Mouse (Mus musculus) kidney, postnatal 36 days (tissue): Measurements from ENCODE around the gene Tmem200c.

Experiments used
- DNase-seq, 2 experiments: peaks; one replicate each; pipeline ENCODE4 v3.0.0; 2021 to 2022; ENCODE audit warnings: mixed read lengths in 2 of 2

The Tmem200c gene

DNA sequence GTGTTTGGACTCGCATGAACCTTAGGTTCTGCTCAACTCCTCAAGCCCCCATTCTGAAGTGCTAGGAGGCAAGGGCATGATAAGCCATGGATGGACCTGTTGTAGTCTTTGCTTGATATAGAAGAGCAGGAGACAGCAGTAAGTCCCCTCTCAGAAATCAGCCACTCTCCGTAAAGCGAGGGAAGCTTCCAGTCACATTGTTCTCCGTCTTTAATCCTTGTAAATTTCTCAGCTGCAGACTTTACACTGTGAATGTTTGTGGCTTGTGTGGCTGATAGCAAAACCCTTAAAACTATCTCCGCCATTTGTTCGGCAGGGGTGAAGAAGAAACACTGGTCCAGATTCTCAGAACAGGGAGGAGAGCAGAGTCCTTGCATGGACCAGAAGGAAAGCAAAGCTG, at the start of gene Tmem200c:
TSS of gene Tmem200c (plus strand) at position 301 of the 400 bp plus-strand sequence.
- DNase-seq: no peak

DNA sequence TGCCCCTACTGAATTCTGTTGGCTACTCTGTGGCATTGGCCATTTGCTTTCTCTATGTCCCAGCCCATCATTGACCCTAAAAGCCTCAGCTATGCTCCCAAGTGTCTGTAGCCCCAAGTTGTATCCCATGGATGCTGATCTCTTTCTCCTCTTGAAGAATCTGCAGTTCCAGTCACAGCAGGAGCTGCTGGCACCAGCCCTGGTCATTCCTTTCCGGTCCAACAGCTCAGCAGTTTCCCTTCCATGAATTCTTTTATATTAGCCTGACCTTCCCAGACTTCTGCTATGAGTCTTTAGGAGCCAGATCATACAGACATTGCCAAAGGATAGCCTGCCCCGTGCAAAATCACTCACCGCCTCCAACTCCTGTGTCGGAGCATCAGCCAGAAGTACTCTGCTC, 32.7 kb upstream of the Tmem200c start:
- DNase-seq: no peak

DNA sequence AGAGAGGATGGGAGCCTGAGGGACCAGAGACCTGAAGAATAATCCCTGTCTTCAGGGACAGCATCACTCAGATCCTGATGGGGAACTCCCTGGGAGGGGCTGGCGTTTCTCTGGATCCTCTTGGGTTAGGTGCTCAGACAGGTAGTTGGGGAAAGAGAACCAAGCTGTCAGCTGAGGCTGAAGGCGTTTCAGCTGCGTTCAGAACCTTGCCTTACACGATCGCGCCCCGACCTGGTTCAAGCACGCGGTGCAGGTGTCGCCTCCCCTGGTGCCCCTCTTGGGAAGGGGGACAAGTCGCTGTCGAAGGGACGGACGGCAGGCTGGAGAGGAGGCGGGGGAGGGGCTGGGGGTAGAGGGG, 10.2 kb downstream of the Tmem200c start:
- no peak for DNase-seq

DNA sequence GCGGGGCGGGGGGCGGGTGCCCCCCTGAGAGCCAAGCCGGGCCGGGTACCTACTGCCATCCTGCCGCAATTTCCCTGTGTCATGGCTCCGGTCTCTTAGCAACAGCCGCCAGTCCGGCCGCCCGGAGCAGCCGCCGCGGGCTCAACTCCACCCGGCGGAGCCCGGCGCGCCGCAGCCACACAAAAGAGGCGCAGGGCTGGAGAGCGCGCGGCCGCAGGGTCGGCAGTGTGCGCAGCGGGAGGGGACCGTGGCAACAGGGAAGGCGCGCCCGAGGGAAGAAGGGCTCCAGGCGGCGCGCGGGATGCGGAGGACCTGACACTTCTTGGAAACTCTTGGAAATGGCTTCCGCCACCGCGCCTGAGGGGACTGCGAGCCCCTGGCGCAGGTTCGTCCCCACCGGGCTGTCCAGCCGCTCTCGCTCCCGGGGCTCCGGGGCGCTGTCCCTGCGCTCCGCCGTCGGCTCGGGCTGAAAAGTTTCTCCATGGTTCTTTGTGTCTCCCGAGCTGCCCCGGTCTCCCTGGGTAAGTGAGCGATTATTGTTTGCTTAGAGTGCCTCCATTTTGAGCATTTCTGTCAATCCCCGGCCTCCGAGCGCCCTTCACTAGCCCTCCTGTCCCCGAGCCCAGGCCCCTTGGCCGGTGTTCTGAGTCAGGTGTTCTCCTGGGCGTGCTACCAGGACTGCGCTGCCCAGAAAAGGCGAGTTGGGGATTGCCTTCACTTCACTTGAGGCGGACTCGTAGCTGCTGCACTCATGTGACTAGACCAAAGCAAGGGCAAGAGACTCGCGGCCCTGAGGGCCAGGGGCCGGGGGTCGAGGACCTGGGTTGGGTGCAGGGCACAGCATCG, 10.8 kb downstream of the Tmem200c start:
- DNase-seq: peak in 1 of 2 experiments; percentile 29

DNA sequence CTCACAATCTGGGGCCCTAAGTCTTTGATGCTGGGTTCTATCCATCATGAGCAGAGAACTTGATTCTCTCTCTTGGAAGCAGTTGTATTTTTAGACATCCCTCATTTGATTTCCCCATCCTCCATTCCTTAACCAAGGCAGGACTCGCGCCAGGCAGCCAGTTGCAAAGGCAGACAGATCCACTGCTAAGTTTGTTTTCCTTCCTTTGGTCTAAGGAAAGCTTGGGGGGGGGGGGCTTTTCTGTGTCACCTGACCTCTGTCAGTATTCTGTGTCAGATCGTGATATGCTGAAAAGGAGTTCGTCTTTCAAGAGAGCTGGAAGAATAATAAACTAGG, 11.4 kb downstream of the Tmem200c start:
- no peak for DNase-seq

DNA sequence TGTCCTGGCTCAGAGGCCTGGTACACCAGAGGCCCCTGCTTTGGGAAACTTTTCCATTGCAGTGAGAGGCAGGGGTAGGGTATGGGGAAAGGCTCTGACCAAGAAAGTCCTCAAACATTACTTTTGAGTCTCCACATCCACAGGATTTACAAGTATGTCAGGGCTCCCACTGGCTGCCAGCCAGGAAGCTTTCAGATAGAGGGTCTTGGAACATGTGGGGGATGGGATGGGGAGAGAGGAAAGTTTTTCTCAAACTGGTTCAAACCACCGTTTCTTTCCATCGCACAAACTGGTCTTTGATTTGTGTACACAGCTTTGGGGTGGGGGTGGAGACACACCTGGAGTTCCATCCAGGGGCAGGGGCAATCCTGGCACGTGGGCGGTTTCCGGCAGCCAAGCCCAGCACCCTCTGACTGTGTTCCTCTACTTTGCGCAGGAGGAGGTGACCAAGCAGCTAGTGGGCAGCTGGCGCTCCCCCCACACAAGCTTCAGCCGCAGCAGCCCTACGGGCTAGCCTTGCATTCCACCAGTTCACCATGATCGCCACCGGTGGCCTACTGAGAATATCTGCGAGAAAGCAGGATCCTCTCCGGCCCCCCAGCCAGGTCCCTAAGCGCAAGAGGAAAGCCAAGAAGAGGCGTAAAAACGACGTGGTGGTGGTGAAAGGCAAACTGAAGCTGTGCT, 13.6 kb downstream of the Tmem200c start:
- DNase-seq: no peak

DNA sequence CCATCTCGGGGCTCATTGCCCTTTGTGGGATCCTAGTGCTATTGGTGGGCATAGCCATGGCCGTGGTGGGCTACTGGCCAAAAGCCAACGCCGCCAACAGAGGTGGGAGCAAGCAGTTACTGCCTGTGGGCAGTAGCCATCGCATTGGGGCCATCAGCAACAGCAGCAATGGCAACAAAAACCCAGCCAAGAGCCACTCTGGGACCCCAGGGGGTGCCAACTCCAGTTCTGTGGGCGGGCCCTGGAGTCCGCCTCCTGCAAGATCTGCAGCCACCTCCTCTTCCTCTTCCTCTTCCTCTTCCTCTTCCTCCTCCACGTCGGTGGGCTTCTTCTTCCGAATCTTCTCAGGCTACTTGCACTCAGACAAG, 14.1 kb downstream of the Tmem200c start:
- DNase-seq: no peak

DNA sequence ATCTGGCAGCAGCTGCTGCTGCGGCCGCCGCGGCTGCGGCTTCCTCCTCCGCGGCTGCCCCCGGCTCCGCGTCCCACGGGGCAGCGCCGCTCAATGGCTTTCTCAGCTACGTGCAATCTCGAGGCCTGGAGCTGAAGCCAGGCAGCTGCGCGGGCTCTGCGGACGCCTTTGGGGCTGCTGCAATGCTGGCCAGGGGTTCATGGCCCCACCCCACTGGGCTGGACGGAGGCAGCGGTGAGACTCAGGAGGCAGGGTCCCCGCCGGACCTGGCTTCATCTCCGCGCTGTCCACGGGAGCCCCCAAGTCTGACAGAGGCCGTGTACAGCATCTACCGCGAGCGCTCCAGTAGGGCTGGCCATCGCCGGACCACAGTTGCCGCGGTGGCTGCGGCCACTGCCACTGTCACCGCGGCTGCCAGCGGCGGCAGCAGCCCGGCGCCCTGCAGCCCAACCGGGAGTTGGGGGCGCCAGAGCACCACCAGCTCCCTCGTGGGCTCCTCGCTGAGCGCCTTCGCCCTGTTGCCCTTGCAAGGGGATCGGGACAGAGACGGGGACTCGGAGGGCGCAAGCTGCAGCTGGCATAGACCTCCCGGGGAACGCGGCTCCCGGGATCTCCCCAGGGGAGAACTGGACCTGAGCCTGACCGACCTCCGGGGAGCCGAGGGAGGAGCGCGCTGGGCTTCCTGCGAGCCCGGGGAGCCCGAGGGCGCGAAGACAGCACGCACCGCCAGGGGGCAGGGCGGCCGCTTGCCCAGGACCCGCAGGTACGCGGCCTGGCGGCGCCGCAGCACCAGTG, 14.9 kb downstream of the Tmem200c start:
- peak; percentile 46 to 80 for DNase-seq

DNA sequence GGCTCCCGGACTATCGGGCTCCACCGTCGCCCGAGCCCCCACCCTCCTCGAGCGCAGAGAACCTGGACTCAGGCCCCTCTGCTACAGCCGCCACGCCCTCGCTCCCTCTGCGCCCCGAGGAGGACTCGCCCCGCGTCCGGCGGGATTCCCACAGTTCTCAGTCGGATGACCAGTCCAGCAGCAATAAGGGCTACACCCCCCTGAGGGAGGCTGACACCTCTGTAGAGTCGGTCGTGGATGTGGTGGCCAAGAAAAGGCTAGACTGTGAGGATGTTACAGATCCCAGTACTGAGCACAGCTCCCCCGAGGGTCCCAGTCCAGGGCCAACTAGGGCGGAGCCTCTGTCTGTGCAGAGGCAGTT, 15.4 kb downstream of the Tmem200c start:
- no peak for DNase-seq

DNA sequence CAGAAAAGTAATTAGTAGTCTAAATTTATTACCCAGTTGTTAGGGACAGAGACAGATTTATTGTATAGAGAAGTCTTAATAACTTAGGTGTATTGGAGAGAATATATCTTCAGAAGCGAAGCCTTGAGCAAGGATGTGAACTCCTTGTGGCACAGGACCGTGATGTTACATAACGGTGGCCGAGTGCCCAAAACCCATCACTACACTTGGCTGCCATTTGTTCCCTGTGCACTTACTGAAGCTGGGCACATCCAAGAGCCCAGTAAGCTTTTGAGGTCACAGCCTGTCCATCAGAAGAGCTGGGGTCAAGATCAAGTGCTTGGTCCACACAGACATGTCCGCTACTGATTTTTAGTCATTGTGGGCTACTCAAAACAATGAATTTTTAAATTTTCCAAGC, 19.5 kb downstream of the Tmem200c start:
- no peak for DNase-seq

DNA sequence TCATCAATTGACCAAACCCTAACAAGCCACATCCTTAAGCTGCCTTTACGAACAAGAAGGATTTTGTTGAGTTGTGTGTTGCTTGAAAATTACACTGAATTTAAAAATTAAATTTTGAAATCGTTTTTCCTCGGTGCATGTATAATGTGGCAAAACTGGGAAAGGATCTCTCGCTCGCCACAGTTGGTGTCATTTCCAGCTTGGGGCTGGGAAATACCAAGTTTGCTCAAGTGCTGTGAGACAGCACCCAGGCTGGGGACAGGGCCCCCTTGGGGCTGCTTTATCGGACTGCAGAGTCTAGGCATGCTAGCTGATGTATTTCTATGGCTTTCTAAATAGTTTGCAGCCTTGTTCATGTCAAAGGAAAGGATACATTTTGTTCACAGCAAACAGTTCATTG, 22.3 kb downstream of the Tmem200c start:
- DNase-seq: no peak

DNA sequence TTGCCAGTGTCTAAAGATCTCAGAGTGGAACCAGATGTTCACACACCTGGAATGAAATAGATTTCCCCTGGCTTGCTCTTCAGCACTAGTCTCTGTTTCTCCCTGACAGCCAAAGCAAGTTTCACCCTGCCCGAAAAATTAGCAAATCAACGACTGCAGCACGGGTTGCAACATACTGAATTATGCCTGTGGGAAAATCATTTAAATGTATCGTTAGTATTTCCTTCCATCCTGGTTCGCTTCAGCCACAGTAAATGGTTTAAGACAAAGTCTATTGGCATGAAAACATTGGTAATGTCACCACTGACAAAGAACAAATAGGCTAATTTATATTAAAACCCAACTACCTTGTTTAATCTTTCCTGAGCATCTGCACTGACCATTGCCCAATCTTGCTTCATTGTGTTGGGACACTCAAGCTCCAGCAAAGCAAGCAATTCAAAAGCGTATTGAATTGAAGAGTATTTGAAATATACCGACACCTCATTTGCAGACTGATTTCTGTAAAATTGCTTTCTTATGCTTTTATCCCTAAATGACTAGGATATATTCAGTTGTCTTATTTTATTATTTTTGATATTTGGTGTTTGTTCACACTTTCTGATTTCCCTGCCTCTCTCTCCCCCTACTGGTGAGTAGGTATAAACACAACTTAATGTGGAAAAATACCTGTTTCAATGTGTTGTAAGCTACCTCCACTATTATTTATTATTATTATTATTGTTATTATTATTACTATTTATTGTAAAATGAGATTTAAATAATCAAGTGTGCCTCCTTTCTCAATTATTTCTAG, 25.9 kb downstream of the Tmem200c start:
- no peak for DNase-seq

DNA sequence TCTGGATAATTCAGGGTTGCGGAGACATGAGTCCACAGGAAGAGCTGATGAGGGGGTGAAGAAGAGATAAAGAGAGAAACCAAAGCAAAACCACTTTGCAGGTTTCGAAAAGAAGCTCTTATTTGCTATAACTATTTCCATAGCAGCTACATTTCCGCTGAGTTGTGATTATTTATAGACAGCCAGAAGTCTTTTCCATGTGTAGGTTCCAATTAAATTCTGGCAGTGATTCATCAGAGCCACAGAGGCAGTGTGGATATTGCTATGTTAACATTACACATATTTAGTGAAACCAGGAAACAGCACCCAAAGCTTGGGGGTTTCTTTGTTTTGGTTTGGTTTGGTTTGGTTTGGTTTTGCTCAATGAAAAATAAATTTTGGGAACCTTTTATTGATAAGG, 37.8 kb downstream of the Tmem200c start:
- DNase-seq: no peak

DNA sequence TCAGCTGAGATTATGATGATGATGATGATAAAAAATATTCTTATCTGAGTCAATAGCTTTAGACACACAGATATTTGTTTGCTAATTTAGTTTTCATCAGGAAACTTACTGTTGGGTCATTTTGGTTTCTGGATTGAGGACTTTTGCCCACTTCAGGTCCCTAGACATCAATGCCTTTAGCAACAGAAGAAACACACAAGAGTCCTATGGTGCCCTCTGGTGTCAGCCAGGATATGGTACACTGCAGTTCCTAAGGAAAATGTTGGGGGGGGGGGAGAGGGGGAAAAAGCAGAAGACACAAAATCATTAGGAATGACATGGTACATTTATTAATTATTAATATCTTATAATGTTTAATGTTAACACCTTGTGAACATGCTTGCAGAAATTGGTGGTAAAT, 42.0 kb downstream of the Tmem200c start:
- DNase-seq: peak; percentile 2 to 51

DNA sequence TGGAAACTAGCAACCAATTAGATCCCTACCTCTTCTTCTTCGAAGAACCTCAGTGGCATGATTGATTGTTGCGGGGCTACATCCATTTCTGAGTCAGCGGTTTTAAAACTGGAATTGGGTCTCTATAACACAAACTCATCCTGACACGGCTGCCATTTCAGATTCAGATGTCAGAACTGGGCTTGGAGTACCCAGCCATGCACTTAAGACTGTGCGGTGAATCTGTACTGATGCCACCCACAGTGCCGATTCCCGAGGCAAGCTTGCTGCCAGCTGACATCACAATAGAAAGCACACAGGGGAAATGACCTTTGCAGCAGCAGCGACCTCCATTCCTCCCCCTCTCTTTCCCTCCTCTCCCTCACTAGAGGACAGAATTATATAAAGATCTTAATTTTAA, 47.6 kb downstream of the Tmem200c start:
- no peak for DNase-seq

DNA sequence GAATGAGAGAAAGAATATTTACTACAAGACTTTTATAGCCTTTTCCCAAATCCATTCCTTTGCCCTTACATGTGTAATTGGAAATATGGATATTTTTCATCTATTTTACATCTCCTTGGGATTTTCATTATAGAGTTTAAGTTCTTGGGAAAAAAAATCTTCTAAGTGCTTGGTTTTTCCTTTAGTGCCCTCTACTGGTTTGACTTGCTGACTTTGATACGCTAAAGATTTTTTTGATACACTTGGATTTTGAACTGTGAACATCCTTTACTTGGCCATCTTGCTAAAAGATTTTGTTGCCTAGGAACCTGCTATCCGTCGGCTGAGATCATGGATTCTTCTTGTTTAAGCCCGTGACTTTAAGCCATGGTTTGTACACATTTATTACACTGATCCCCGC, 48.8 kb downstream of the Tmem200c start:
- DNase-seq: no peak

DNA sequence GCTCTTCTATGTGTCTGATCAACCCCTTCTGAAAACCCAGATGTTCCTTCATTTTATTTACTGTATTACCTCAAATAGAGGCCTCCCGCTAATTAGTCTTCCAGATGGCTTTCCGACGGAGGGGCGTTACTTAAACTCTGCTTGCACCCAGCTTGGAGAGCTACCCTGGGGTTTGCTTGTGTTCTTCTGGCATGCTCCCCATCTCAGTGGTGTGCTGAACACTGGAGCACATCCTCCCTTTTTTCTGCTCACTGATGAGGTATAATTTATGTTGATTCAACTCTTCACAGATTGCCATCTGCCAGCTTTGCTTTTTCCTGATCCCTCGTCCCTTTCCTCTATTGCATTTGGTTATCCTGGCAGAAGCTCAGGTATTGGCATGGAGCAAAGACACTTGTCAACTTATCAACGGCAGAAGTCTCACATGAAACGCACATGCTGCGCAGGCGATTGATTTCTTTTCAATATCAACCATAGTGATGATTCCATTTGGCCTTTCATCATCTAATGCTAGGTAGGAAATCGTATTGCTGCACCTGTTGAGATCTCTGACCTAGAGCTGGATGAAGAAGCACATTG, 49.6 kb downstream of the Tmem200c start:
- no peak for DNase-seq

DNA sequence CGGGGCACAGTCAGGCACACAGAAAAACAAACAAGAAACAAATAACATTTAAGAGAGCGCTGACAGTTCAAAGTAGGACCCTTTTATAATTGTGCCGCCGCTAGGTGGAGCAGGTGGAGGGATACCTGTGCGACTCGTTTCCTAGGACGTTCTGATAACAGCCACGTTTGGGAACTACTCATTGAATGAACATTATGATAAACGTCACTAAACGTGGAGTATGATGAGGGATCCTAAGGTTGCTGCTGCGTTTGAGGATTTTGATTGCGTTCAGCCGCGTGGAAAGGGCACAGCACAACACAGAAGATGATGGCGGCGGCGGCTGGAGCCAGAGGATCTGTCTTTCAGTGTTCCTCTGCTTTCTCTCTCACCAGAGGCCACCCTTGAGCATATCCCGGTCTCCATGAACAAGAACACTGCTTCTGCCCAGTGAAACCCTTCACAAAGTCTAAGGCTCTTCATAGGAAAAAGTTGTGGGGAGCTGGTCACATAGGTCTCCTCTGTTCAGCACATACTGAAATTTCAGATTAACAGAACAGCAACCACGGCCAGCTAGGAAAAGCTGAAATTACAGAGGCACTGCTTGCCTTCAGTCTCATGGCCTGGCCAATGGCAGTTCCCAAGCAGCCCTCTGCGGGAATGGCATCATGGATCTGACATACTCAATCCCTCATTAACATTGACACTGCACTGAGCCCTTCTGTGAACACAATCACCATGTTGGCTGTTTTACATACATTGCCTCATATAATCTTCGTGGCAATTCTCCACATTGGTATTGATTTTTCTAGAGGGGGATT, 55.5 kb downstream of the Tmem200c start:
- DNase-seq: peak; percentile 47 to 84

DNA sequence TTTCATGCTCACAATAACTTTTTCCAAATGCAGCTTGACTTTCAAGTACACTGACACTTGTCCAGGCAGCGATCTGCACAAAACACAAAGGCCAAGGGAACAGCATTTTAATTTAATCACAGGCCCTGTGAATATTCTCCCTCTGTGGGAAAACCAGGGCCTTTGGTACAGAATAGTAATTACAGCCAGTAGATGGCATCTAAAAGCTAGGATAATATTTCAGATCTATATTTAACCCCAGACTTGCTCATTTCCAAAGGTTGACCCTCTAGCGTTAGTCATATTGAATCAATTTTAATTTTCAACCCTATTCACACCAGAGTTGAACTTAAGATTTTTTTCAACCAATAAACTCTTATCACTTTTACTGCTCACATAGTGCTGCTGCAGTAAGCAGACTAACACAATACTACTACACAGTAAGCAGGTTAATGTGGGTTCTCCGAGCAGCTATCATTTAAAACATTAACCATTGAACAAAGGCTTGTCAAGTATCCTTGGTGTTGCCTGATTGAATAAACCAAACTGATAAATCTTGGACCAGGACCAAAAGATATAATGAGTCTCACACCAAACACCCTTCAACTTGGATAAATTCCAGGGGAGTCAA, 57.2 kb downstream of the Tmem200c start:
- DNase-seq: no peak

DNA sequence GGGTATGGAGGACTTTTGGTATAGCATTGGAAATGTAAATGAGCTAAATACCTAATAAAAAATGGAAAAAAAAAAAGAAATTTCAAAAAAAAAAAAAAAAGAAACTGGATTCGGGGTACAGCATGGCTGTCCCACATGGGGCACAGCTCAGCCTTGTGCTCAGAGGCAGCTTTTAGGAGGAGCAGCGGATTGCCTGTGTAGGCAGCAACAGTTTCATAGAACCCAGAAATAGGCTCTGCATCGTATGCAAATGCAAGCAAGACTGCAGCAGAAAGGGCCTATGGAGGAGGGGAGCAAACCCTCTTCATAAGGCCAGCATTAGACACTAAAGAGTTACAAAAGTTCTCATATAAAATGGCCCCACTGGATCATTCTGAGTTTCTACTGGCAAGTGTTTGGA, 64.2 kb downstream of the Tmem200c start:
- no peak for DNase-seq
